ENCODE assay signal across 7 mouse cellular contexts in the genomic region with DNA sequence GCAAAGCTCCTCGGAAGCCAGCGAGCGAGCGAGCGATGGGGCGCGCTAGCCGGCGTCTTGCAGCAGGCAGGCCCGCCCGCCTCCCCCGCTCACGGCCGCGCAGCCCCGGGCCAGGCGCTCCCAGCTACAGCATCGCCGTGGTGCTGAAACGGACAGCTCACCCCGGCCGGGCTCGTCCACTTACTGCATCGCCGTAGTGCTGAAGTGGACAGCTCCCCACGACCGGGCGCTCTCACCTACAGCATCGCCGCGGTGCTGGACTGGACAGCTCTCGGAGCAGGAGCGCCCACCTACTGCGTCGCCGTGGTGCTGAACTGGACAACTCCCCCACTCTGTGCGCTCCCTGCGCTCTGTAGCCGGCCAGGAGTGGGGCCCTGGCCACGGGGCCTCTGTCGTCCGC. TPM values are rescaled to one million over a fixed set of nuclear protein-coding genes. Genes with fewer than 3 reads are reported as not detected.
DNase-seq lines count a peak whose midpoint lies in the region; ATAC-seq and TF ChIP-seq lines count a peak whose summit lies in the region.

A gene (minus strand): TSS at position 325 of the 400 bp plus-strand sequence.

- WGBS in embryonic facial prominence, embryonic 14.5 days: 2% methylated on average over 14 of the region's 42 CpGs
- WGBS in limb, embryonic 12.5 days: under 1% methylated on average over 41 of the region's 42 CpGs
- WGBS in midbrain, embryonic 15.5 days: 1% methylated on average over 32 of the region's 42 CpGs
- 4% methylated on average over 42 of the region's 42 CpGs for WGBS in spleen, adult 2 months

- 0 out of 2 replicates have a peak, but pooled peaks cover 3% of the 10 kb centered on the region for H3K4me1 ChIP-seq in embryonic facial prominence, embryonic 14.5 days (ENCODE audit: control insufficient read depth, insufficient read depth, low read length)
- H3K4me1 ChIP-seq in limb, embryonic 12.5 days (replicated peaks): peaks cover 4% of the 10 kb centered on the region; the same call in 1 of the 2 replicates
- peaks cover 42% of the 10 kb centered on the region for H3K4me1 ChIP-seq in midbrain, embryonic 15.5 days
- no peaks in the 10 kb centered on the region; the same call in 1 of the 2 replicates for H3K4me1 ChIP-seq in spleen, adult 2 months (ENCODE audit: control insufficient read depth, insufficient read depth, insufficient read length)

- no peaks in the 10 kb centered on the region for H3K36me3 ChIP-seq in embryonic facial prominence, embryonic 14.5 days (ENCODE audit: control insufficient read depth, insufficient read depth, low read length)
- H3K36me3 ChIP-seq in limb, embryonic 12.5 days: no peaks in the 10 kb centered on the region
- no peaks in the 10 kb centered on the region for H3K36me3 ChIP-seq in midbrain, embryonic 15.5 days (replicated peaks)
- H3K36me3 ChIP-seq in spleen, adult 2 months (ENCODE audit: control insufficient read depth, insufficient read depth, low read length): no peaks in the 10 kb centered on the region

- H3K4me2 ChIP-seq in embryonic facial prominence, embryonic 14.5 days (ENCODE audit: low read depth, low read length): peak within 1 kb of the TSS; percentile 54
- peak within 1 kb of the TSS; percentile 53 for H3K4me2 ChIP-seq in limb, embryonic 12.5 days
- H3K4me2 ChIP-seq in midbrain, embryonic 15.5 days: peak within 1 kb of the TSS; percentile 61

- peak; percentile 98 for ATAC-seq in embryonic facial prominence, embryonic 14.5 days (ENCODE audit: low read depth)
- peak; percentile 97 for ATAC-seq in limb, embryonic 12.5 days (ENCODE audit: insufficient number of reproducible peaks, insufficient read depth, low FRiP score, low TSS enrichment, low read depth)
- ATAC-seq in midbrain, embryonic 15.5 days (replicated peaks): peak; percentile 88

- no peak for TF ChIP-seq CTCF in spleen, adult 2 months (IDR thresholded peaks at IDR 0.05; ENCODE audit: extremely low read depth, insufficient read depth, insufficient read length, insufficient replicate concordance)

- no peaks in the 10 kb centered on the region for H3K9me3 ChIP-seq in embryonic facial prominence, embryonic 14.5 days (ENCODE audit: control insufficient read depth, low read length)
- no peaks in the 10 kb centered on the region for H3K9me3 ChIP-seq in limb, embryonic 12.5 days
- H3K9me3 ChIP-seq in midbrain, embryonic 15.5 days: no peaks in the 10 kb centered on the region

- no peak for TF ChIP-seq POLR2A in spleen, adult 2 months (IDR thresholded peaks at IDR 0.05; ENCODE audit: low read depth, low read length)

- peaks cover 21% of the 10 kb centered on the region for H3K27me3 ChIP-seq in embryonic facial prominence, embryonic 14.5 days (replicated peaks; ENCODE audit: control insufficient read depth, insufficient read depth, low read length)
- H3K27me3 ChIP-seq in limb, embryonic 12.5 days: peaks cover 31% of the 10 kb centered on the region
- H3K27me3 ChIP-seq in midbrain, embryonic 15.5 days (replicated peaks): no peaks in the 10 kb centered on the region; the same call in 1 of the 2 replicates
- H3K27me3 ChIP-seq in spleen, adult 2 months (ENCODE audit: control insufficient read depth, insufficient read depth, low read length): peaks cover 9% of the 10 kb centered on the region

- DNase-seq in adrenal gland, postnatal 25 days: peak; percentile 97
- DNase-seq in embryonic facial prominence, embryonic 14.5 days (ENCODE audit: low spot score): peak; percentile 97
- peak; percentile 89 for DNase-seq in heart, adult 8-10 months (ENCODE audit: low spot score)
- peak; percentile 94 to 97 for DNase-seq in kidney, adult 8-10 months
- DNase-seq in spleen, adult 2 months (ENCODE audit: low read depth in 1 of 2, low spot score in 2 of 2): peak; percentile 65 to 84

- H3K27ac ChIP-seq in embryonic facial prominence, embryonic 14.5 days (replicated peaks; ENCODE audit: low read depth, low read length): no peak within 1 kb of the TSS
- no peak within 1 kb of the TSS for H3K27ac ChIP-seq in limb, embryonic 12.5 days
- peak within 1 kb of the TSS; percentile 85 for H3K27ac ChIP-seq in midbrain, embryonic 15.5 days
- H3K27ac ChIP-seq in spleen, adult 2 months (ENCODE audit: insufficient read depth, low read length): no peak within 1 kb of the TSS

- no peak within 1 kb of the TSS for H3K9ac ChIP-seq in embryonic facial prominence, embryonic 14.5 days (ENCODE audit: low read depth, low read length)
- H3K9ac ChIP-seq in limb, embryonic 12.5 days (replicated peaks): no peak within 1 kb of the TSS
- peak within 1 kb of the TSS; percentile 83 for H3K9ac ChIP-seq in midbrain, embryonic 15.5 days

- peak within 1 kb of the TSS; percentile 32 for H3K4me3 ChIP-seq in embryonic facial prominence, embryonic 14.5 days (ENCODE audit: low read depth, low read length)
- peak within 1 kb of the TSS; percentile 28 for H3K4me3 ChIP-seq in limb, embryonic 12.5 days (replicated peaks)
- peak within 1 kb of the TSS; percentile 64 for H3K4me3 ChIP-seq in midbrain, embryonic 15.5 days
- H3K4me3 ChIP-seq in spleen, adult 2 months (ENCODE audit: extremely low read depth, insufficient read depth, insufficient read length): no peak within 1 kb of the TSS

RNA-seq across cellular contexts. Expression of the gene that starts here (rescaled TPM):
- total RNA-seq in adrenal gland, postnatal 25 days (2021): 0.36 and 0.43 TPM in 2 replicates
- 0.13 and 0.14 TPM in 2 replicates for polyA plus RNA-seq in embryonic facial prominence, embryonic 14.5 days (2014; fragmentation: Nextera tagmentation; extraction: Ambion mirVana)
- total RNA-seq in heart, adult 8-10 months (2022): not detected
- not detected in 2 replicates for polyA plus RNA-seq in limb, embryonic 12.5 days (2016; fragmentation: Nextera tagmentation; extraction: Ambion mirVana)
- polyA plus RNA-seq in midbrain, embryonic 15.5 days (2015; fragmentation: Nextera tagmentation; extraction: Ambion mirVana): 14.4 and 15.3 TPM in 2 replicates
- not detected in 2 replicates for polyA plus RNA-seq in spleen, adult 2 months (2012; rRNA removed)

Comparison
In these comparisons a context has a peak if more than half of its experiments do, and no peak if none do; other contexts are left out.
1. RNA of the gene that starts here (polyA plus RNA-seq): 14.4 to 15.3 TPM in midbrain, embryonic 15.5 days; 0.13 to 0.14 TPM in embryonic facial prominence, embryonic 14.5 days, not detected in limb, embryonic 12.5 days and not detected in spleen, adult 2 months; every median in the first group is over 10 times any median in the second.
2. Peak in DNase-seq in adrenal gland, postnatal 25 days; RNA of the gene not detected or under 1 TPM.
3. Peak in DNase-seq, ATAC-seq, H3K4me3 ChIP-seq and H3K4me2 ChIP-seq in embryonic facial prominence, embryonic 14.5 days; RNA of the gene not detected or under 1 TPM.
4. Peak in DNase-seq in heart, adult 8-10 months; RNA of the gene not detected or under 1 TPM.
5. Peak in ATAC-seq, H3K4me3 ChIP-seq and H3K4me2 ChIP-seq in limb, embryonic 12.5 days; RNA of the gene not detected or under 1 TPM.
6. Peak in DNase-seq in spleen, adult 2 months; RNA of the gene not detected or under 1 TPM.
7. Peak in every context shown above with its lines, with median percentiles within 50 percentile points of each other: DNase-seq, ATAC-seq and H3K4me2 ChIP-seq.